ENCODE assay signal across 15 mouse cellular contexts in the genomic region with DNA sequence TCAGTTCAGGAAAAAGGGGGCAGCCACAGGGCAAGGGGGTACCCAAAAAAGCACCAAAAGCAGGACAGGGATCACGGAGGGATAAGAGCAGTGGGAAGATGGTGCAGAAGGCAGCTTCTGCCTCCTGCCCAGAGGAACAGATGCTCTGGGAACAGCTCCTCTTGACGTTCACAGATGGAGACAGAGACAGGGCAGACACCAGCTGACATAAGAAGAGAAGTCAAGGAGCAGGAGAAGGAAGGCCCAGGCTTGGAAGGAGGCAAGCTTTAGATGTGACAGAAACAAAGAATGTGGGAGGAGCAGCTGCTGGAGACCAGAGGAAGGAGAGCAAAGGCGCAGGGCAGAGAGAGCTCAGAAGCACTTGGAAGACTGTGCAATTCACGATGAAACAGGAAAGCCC.
DNase-seq lines count a peak whose midpoint lies in the region; ATAC-seq and TF ChIP-seq lines count a peak whose summit lies in the region.
"Had no signal": no experiment of that assay in that cellular context is flagged by ENCODE, and none has a peak within 500 bp of the region (broad histone marks: within the 10 kb centered on the region; RNA-seq: fewer than 3 reads in every experiment).

No protein-coding gene starts in this region.

- no peaks in the 10 kb centered on the region for H3K9me3 ChIP-seq in heart, embryonic 12.5 days (replicated peaks)
- no peaks in the 10 kb centered on the region for H3K9me3 ChIP-seq in midbrain, embryonic 10.5 days (replicated peaks)
- H3K9me3 ChIP-seq in midbrain, embryonic 11.5 days (ENCODE audit: control insufficient read depth, low read length), result no peaks in the 10 kb centered on the region
- no peaks in the 10 kb centered on the region for H3K9me3 ChIP-seq in forebrain, postnatal 0 days (ENCODE audit: low read length)
- H3K9me3 ChIP-seq in midbrain, postnatal 0 days (ENCODE audit: low read length), result no peaks in the 10 kb centered on the region
- H3K9me3 ChIP-seq: embryonic facial prominence, embryonic 15.5 days; heart, embryonic 10.5 days had no signal

- H3K27me3 ChIP-seq in heart, embryonic 12.5 days (replicated peaks), result peaks cover 4% of the 10 kb centered on the region; the same call in 1 of the 2 replicates
- H3K27me3 ChIP-seq in midbrain, embryonic 10.5 days (ENCODE audit: low read depth, poor library complexity, severe bottlenecking), result 0 out of 2 replicates have a peak, but pooled peaks cover 4% of the 10 kb centered on the region
- no peaks in the 10 kb centered on the region for H3K27me3 ChIP-seq in midbrain, embryonic 11.5 days (ENCODE audit: control insufficient read depth, insufficient read depth, low read length)
- no peaks in the 10 kb centered on the region for H3K27me3 ChIP-seq in forebrain, postnatal 0 days (ENCODE audit: insufficient read depth, low read length)
- no peaks in the 10 kb centered on the region for H3K27me3 ChIP-seq in midbrain, postnatal 0 days (ENCODE audit: insufficient read depth, low read length)
- H3K27me3 ChIP-seq: embryonic facial prominence, embryonic 15.5 days had no signal

- no peak overlapping the region for H3K9ac ChIP-seq in heart, embryonic 12.5 days
- H3K9ac ChIP-seq in midbrain, embryonic 11.5 days (ENCODE audit: low read length), result no peak overlapping the region
- no peak overlapping the region for H3K9ac ChIP-seq in forebrain, postnatal 0 days
- H3K9ac ChIP-seq in midbrain, postnatal 0 days (replicated peaks; ENCODE audit: low read length, poor library complexity, severe bottlenecking), result no peak overlapping the region
- H3K9ac ChIP-seq: embryonic facial prominence, embryonic 15.5 days; liver, embryonic 14.5 days had no signal

- WGBS in heart, embryonic 12.5 days, result 42% methylated on average over 4 of the region's 4 CpGs
- WGBS in midbrain, embryonic 10.5 days, result 44% methylated on average over 4 of the region's 4 CpGs
- 47% methylated on average over 4 of the region's 4 CpGs for WGBS in midbrain, embryonic 11.5 days
- WGBS in forebrain, postnatal 0 days, result 27% methylated on average over 4 of the region's 4 CpGs
- 32% methylated on average over 4 of the region's 4 CpGs for WGBS in midbrain, postnatal 0 days

- no peak for ATAC-seq in heart, embryonic 12.5 days (ENCODE audit: insufficient number of reproducible peaks, low FRiP score)
- ATAC-seq in midbrain, embryonic 11.5 days (ENCODE audit: low FRiP score), result no peak
- peak; percentile 38; the same call in 1 of the 2 replicates for ATAC-seq in forebrain, postnatal 0 days
- ATAC-seq in midbrain, postnatal 0 days (ENCODE audit: low FRiP score), result no peak

- TF ChIP-seq CTCF in forebrain, postnatal 0 days (IDR thresholded peaks at IDR 0.05; ENCODE audit: low read depth), result no peak
- TF ChIP-seq CTCF in midbrain, postnatal 0 days (IDR thresholded peaks at IDR 0.05), result no peak

- no peaks in the 10 kb centered on the region for H3K36me3 ChIP-seq in heart, embryonic 12.5 days
- H3K36me3 ChIP-seq in midbrain, embryonic 10.5 days, result no peaks in the 10 kb centered on the region
- H3K36me3 ChIP-seq in midbrain, embryonic 11.5 days (ENCODE audit: control insufficient read depth, insufficient read depth, low read length), result no peaks in the 10 kb centered on the region
- H3K36me3 ChIP-seq in forebrain, postnatal 0 days (ENCODE audit: insufficient read depth), result no peaks in the 10 kb centered on the region
- H3K36me3 ChIP-seq in midbrain, postnatal 0 days (ENCODE audit: insufficient read depth, low read length), result no peaks in the 10 kb centered on the region
- H3K36me3 ChIP-seq: embryonic facial prominence, embryonic 15.5 days; heart, embryonic 10.5 days had no signal

- DNase-seq in heart, adult 11 months, result peak; percentile 84
- no peak for DNase-seq in midbrain, embryonic 10.5 days (ENCODE audit: low spot score)
- DNase-seq in midbrain, embryonic 11.5 days (ENCODE audit: low spot score, missing footprints), result no peak
- DNase-seq in forebrain, postnatal 0 days, result peak; percentile 12
- no peak for DNase-seq in midbrain, postnatal 0 days (ENCODE audit: low spot score)
- no peak for DNase-seq in thymus, adult 18-20 months
- DNase-seq: adrenal gland, postnatal 14 days; heart, postnatal 4 days; kidney, adult 18-20 months; kidney, postnatal 36 days; lung, postnatal 4 days had no signal

- no peak overlapping the region for H3K4me3 ChIP-seq in heart, embryonic 12.5 days
- no peak overlapping the region for H3K4me3 ChIP-seq in midbrain, embryonic 10.5 days
- no peak overlapping the region for H3K4me3 ChIP-seq in midbrain, embryonic 11.5 days (ENCODE audit: low read depth, low read length)
- H3K4me3 ChIP-seq in forebrain, postnatal 0 days (ENCODE audit: low read depth, low read length), result no peak overlapping the region
- H3K4me3 ChIP-seq in midbrain, postnatal 0 days (ENCODE audit: low read depth, low read length), result no peak overlapping the region
- H3K4me3 ChIP-seq: embryonic facial prominence, embryonic 15.5 days; heart, embryonic 10.5 days had no signal

- no peaks in the 10 kb centered on the region for H3K4me1 ChIP-seq in heart, embryonic 12.5 days (replicated peaks)
- H3K4me1 ChIP-seq in midbrain, embryonic 10.5 days, result peaks cover 18% of the 10 kb centered on the region
- H3K4me1 ChIP-seq in midbrain, embryonic 11.5 days (ENCODE audit: control insufficient read depth, insufficient read depth, low read length), result 0 out of 2 replicates have a peak, but pooled peaks cover 3% of the 10 kb centered on the region
- no peaks in the 10 kb centered on the region for H3K4me1 ChIP-seq in forebrain, postnatal 0 days (ENCODE audit: insufficient read depth)
- H3K4me1 ChIP-seq in midbrain, postnatal 0 days (ENCODE audit: insufficient read depth, low read length), result peaks cover 6% of the 10 kb centered on the region; the same call in 1 of the 2 replicates
- H3K4me1 ChIP-seq: embryonic facial prominence, embryonic 15.5 days; heart, embryonic 10.5 days had no signal

- H3K27ac ChIP-seq in heart, embryonic 12.5 days (ENCODE audit: poor library complexity, severe bottlenecking), result no peak overlapping the region
- H3K27ac ChIP-seq in midbrain, embryonic 10.5 days (replicated peaks), result peak overlapping the region; percentile 23; the same call in 1 of the 2 replicates
- no peak overlapping the region for H3K27ac ChIP-seq in midbrain, embryonic 11.5 days (ENCODE audit: low read depth, low read length)
- H3K27ac ChIP-seq in forebrain, postnatal 0 days (ENCODE audit: low read depth, low read length), result no peak overlapping the region
- H3K27ac ChIP-seq in midbrain, postnatal 0 days (ENCODE audit: low read depth, low read length), result 0 out of 2 replicates have a peak overlapping the region, but pooled peaks have one; percentile 18
- H3K27ac ChIP-seq: embryonic facial prominence, embryonic 15.5 days; heart, embryonic 10.5 days; liver, embryonic 14.5 days had no signal

- no peak overlapping the region for H3K4me2 ChIP-seq in heart, embryonic 12.5 days
- H3K4me2 ChIP-seq in midbrain, embryonic 11.5 days, result no peak overlapping the region
- no peak overlapping the region for H3K4me2 ChIP-seq in forebrain, postnatal 0 days (ENCODE audit: low read depth)
- H3K4me2 ChIP-seq in midbrain, postnatal 0 days (ENCODE audit: low read depth, low read length, poor library complexity, severe bottlenecking), result no peak overlapping the region
- H3K4me2 ChIP-seq: embryonic facial prominence, embryonic 15.5 days had no signal

Comparison
In these comparisons a context has a peak if more than half of its experiments do, and no peak if none do; other contexts are left out.
1. H3K27ac ChIP-seq: peak in midbrain, embryonic 10.5 days (single experiment) and midbrain, postnatal 0 days (single experiment); none in heart, embryonic 12.5 days (single experiment), midbrain, embryonic 11.5 days (single experiment) and forebrain, postnatal 0 days (single experiment).
2. DNase-seq: peak in heart, adult 11 months (single experiment) and forebrain, postnatal 0 days (single experiment); none in midbrain, embryonic 10.5 days (single experiment), midbrain, embryonic 11.5 days (single experiment), midbrain, postnatal 0 days (single experiment) and thymus, adult 18-20 months (0 of 2).